Mouse (Mus musculus): ENCODE measurements at regions not wholly inside any gene's neighbourhood (a gene's known extent, or its start where the extent isn't known, plus 50 kb on each side); places are given as distances from the start of the nearest gene placed in this dataset.

GRCm38 (mm10) chr7:36247356-36247755 is 444.6 kb upstream of the Zfp507 start:
- Histone ChIP-seq H3K27me3 (replicated peaks; ENCODE audit: control insufficient read depth, insufficient read depth, low read length) (no peaks in the 10 kb centered on the region), H3K9me3 (ENCODE audit: control insufficient read depth) (no peaks in the 10 kb centered on the region), H3K9ac (ENCODE audit: low read depth, low read length) (no peak overlapping the region), H3K27ac (ENCODE audit: low read depth, low read length) (no peak overlapping the region), H3K4me1 (replicated peaks; ENCODE audit: control insufficient read depth, insufficient read depth, low read length) (no peaks in the 10 kb centered on the region), H3K4me3 (ENCODE audit: low read depth, low read length) (no peak overlapping the region), H3K4me2 (replicated peaks; ENCODE audit: low read depth) (no peak overlapping the region), H3K36me3 (ENCODE audit: control insufficient read depth, insufficient read depth) (no peaks in the 10 kb centered on the region)
- ATAC-seq: no peak
- TF ChIP-seq CTCF (IDR thresholded peaks at IDR 0.05; ENCODE audit: low read depth): no peak

GRCm38 (mm10) chr7:36236673-36237072 is 433.9 kb upstream of the Zfp507 start:
- ATAC-seq: no peak
- no peak overlapping the region for H3K9ac ChIP-seq (ENCODE audit: low read depth, low read length)
- peak; percentile 51 for TF ChIP-seq CTCF (IDR thresholded peaks at IDR 0.05; ENCODE audit: low read depth)
- H3K4me2 ChIP-seq (replicated peaks; ENCODE audit: low read depth): no peak overlapping the region
- H3K4me1 ChIP-seq (replicated peaks; ENCODE audit: control insufficient read depth, insufficient read depth, low read length): no peaks in the 10 kb centered on the region
- H3K27me3 ChIP-seq (replicated peaks; ENCODE audit: control insufficient read depth, insufficient read depth, low read length): no peaks in the 10 kb centered on the region
- no peaks in the 10 kb centered on the region for H3K36me3 ChIP-seq (ENCODE audit: control insufficient read depth, insufficient read depth)
- H3K4me3 ChIP-seq (ENCODE audit: low read depth, low read length): no peak overlapping the region
- no peaks in the 10 kb centered on the region for H3K9me3 ChIP-seq (ENCODE audit: control insufficient read depth)
- 91% methylated on average over 2 of the region's 2 CpGs for WGBS
- H3K27ac ChIP-seq (ENCODE audit: low read depth, low read length): no peak overlapping the region

GRCm38 (mm10) chr7:36229031-36229430 is 426.2 kb upstream of the Zfp507 start:
- Histone ChIP-seq H3K27me3 (replicated peaks; ENCODE audit: control insufficient read depth, insufficient read depth, low read length) (no peaks in the 10 kb centered on the region), H3K9me3 (ENCODE audit: control insufficient read depth) (no peaks in the 10 kb centered on the region), H3K27ac (ENCODE audit: low read depth, low read length) (no peak overlapping the region), H3K4me3 (ENCODE audit: low read depth, low read length) (no peak overlapping the region), H3K4me1 (replicated peaks; ENCODE audit: control insufficient read depth, insufficient read depth, low read length) (no peaks in the 10 kb centered on the region), H3K9ac (ENCODE audit: low read depth, low read length) (no peak overlapping the region), H3K4me2 (replicated peaks; ENCODE audit: low read depth) (no peak overlapping the region), H3K36me3 (ENCODE audit: control insufficient read depth, insufficient read depth) (no peaks in the 10 kb centered on the region)
- TF ChIP-seq CTCF (IDR thresholded peaks at IDR 0.05; ENCODE audit: low read depth): no peak
- ATAC-seq: no peak

- no peak overlapping the region for H3K4me3 ChIP-seq (ENCODE audit: low read depth, low read length)
- H3K27me3 ChIP-seq (replicated peaks; ENCODE audit: control insufficient read depth, insufficient read depth, low read length): no peaks in the 10 kb centered on the region
- no peak overlapping the region for H3K9ac ChIP-seq (ENCODE audit: low read depth, low read length)
- no peaks in the 10 kb centered on the region for H3K36me3 ChIP-seq (ENCODE audit: control insufficient read depth, insufficient read depth)
- no peak overlapping the region for H3K4me2 ChIP-seq (replicated peaks; ENCODE audit: low read depth)
- TF ChIP-seq CTCF (IDR thresholded peaks at IDR 0.05; ENCODE audit: low read depth): no peak
- no peaks in the 10 kb centered on the region for H3K9me3 ChIP-seq (ENCODE audit: control insufficient read depth)
- no peaks in the 10 kb centered on the region for H3K4me1 ChIP-seq (replicated peaks; ENCODE audit: control insufficient read depth, insufficient read depth, low read length)
- ATAC-seq: no peak
- no peak overlapping the region for H3K27ac ChIP-seq (ENCODE audit: low read depth, low read length)
- WGBS: 93% methylated on average over 8 of the region's 8 CpGs
These were observed 421.6 kb upstream of the Zfp507 start for GRCm38 (mm10) chr7:36224416-36224815.

GRCm38 (mm10) chr7:36218386-36218785 is 415.6 kb upstream of the Zfp507 start:
- 61% methylated on average over 2 of the region's 2 CpGs for WGBS
- Histone ChIP-seq H3K4me1 (replicated peaks; ENCODE audit: control insufficient read depth, insufficient read depth, low read length) (no peaks in the 10 kb centered on the region), H3K4me2 (replicated peaks; ENCODE audit: low read depth) (no peak overlapping the region), H3K4me3 (ENCODE audit: low read depth, low read length) (no peak overlapping the region), H3K27ac (ENCODE audit: low read depth, low read length) (no peak overlapping the region), H3K9ac (ENCODE audit: low read depth, low read length) (no peak overlapping the region), H3K27me3 (replicated peaks; ENCODE audit: control insufficient read depth, insufficient read depth, low read length) (no peaks in the 10 kb centered on the region), H3K36me3 (ENCODE audit: control insufficient read depth, insufficient read depth) (no peaks in the 10 kb centered on the region), H3K9me3 (ENCODE audit: control insufficient read depth) (no peaks in the 10 kb centered on the region)
- no peak for ATAC-seq
- TF ChIP-seq CTCF (IDR thresholded peaks at IDR 0.05; ENCODE audit: low read depth): 0 out of 2 replicates have a peak, but pooled peaks have one; percentile 17

- H3K4me1 ChIP-seq (replicated peaks; ENCODE audit: control insufficient read depth, insufficient read depth, low read length): no peaks in the 10 kb centered on the region
- 66% methylated on average over 4 of the region's 4 CpGs for WGBS
- no peak for ATAC-seq
- H3K36me3 ChIP-seq (ENCODE audit: control insufficient read depth, insufficient read depth): no peaks in the 10 kb centered on the region
- H3K9ac ChIP-seq (ENCODE audit: low read depth, low read length): no peak overlapping the region
- H3K27me3 ChIP-seq (replicated peaks; ENCODE audit: control insufficient read depth, insufficient read depth, low read length): no peaks in the 10 kb centered on the region
- no peak overlapping the region for H3K27ac ChIP-seq (ENCODE audit: low read depth, low read length)
- no peak overlapping the region for H3K4me3 ChIP-seq (ENCODE audit: low read depth, low read length)
- H3K4me2 ChIP-seq (replicated peaks; ENCODE audit: low read depth): no peak overlapping the region
- no peaks in the 10 kb centered on the region for H3K9me3 ChIP-seq (ENCODE audit: control insufficient read depth)
- TF ChIP-seq CTCF (IDR thresholded peaks at IDR 0.05; ENCODE audit: low read depth): no peak
These were observed 407.2 kb upstream of the Zfp507 start for GRCm38 (mm10) chr7:36210034-36210433.
